Mouse (Mus musculus) lung, adult 2 months (tissue): ENCODE results near the gene Gm2381. TPM values are rescaled to one million over a fixed set of nuclear protein-coding genes. Genes with fewer than 3 reads are reported as not detected.
"Not testable (repeated sequence)": the region's sequence is repeated elsewhere in the genome, so short reads cannot be mapped to it uniquely, and the experiment has no call there.

Experiments used
- DNase-seq: peaks from one replicate; pipeline ENCODE4 v3.0.0; 2022
- H3K4me1 ChIP-seq: fragments of 200-500 bp; 2 replicates; pipeline ENCODE4 v1.6.1; 2011; ENCODE audit warnings: low read length; ENCODE audit not compliant: control insufficient read depth, insufficient read depth
- H3K4me3 ChIP-seq: fragments of 200-500 bp; replicated peaks from 2 replicates; pipeline ENCODE3; 2011; ENCODE audit warnings: low read depth, mild to moderate bottlenecking, control low read depth, low read length; ENCODE audit errors: extremely low read depth
- CTCF ChIP-seq: fragments of 200-500 bp; IDR thresholded peaks from 2 replicates; pipeline ENCODE4 v1.5.1; 2011; ENCODE audit warnings: mild to moderate bottlenecking, low read length, control low read depth; ENCODE audit not compliant: insufficient read depth
- POLR2A ChIP-seq: fragments of 200-500 bp; IDR thresholded peaks from 2 replicates; pipeline ENCODE4 v1.6.1; 2011; ENCODE audit warnings: low read depth, mild to moderate bottlenecking, control low read depth, low read length, borderline replicate concordance; ENCODE audit errors: extremely low read depth
- WGBS: fragments of 180-500 bp; shearing (Covaris S2); methylation state at CpG from one replicate; pipeline ENCODE4 v1.1.7; 2018; 5-methylcytosine and 5-hydroxymethylcytosine counted together
- polyA plus RNA-seq: library from polyadenylated mRNA; depleted of rRNA; stranded (reverse); fragments of >200 nt; gene quantifications from 2 replicates; pipeline ENCODE4 v1.2.3, GENCODE M21; 2012; rRNA removed

The Gm2381 gene
- polyA plus RNA-seq, result not detected in 2 replicates

DNA sequence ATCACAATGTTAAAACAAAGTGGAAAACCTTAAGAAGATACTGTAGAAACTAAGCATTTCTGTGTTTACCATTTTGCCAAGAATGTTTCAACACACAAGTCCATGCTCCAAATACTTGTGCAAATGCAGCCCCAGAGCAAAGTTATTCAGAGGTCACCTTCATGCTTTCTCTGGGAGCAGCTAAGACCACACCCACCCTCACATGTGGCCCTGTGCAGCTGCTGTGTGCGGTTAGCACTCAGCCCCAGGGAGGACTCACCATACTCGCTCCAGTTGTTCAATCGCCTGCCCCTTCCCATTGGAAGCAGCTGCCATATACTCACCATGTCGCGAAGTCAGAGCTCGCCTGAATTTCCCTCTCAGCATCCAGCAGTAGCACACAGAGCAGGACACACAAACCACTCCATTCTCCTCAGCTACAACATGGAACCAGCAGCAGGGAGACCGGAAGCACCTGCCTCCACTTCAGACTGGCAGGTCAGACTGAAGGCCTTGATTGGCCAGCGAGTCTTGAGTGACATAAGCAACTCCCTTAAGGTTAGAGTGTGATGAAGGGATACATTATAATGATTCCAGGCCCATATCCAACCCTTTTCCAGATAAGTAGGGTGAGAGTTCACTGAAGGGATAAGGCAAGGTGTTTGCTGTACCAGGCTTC, at the start of gene Gm2381:
TSS of gene Gm2381 (minus strand) at position 434 of the 658 bp plus-strand sequence.
- 79% methylated on average over 8 of the region's 8 CpGs for WGBS
- H3K4me1 ChIP-seq, H3K4me3 ChIP-seq, DNase-seq: not testable (repeated sequence)

DNA sequence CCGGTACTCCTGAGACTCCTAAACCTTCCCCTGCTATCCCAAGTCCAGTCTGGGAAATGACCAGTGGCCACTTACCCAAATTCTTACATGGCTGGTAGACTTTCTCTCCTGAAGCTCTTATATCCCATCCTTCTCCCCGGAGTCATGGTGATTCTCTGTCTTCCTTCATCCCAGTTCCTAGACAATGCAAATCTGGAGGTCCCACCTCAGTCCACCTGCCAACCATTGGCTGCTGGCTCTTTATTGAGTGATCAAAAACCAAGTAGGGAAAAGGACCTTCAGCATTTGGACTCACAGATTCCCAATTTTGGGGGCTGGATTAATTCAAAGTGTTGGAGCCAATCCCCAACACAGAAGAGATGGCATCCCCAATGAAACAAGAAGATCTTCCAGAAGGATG, 31.0 kb upstream of the Gm2381 start:
- not testable (repeated sequence) for H3K4me1 ChIP-seq, DNase-seq, H3K4me3 ChIP-seq
- WGBS, result 78% methylated on average over 2 of the region's 2 CpGs

DNA sequence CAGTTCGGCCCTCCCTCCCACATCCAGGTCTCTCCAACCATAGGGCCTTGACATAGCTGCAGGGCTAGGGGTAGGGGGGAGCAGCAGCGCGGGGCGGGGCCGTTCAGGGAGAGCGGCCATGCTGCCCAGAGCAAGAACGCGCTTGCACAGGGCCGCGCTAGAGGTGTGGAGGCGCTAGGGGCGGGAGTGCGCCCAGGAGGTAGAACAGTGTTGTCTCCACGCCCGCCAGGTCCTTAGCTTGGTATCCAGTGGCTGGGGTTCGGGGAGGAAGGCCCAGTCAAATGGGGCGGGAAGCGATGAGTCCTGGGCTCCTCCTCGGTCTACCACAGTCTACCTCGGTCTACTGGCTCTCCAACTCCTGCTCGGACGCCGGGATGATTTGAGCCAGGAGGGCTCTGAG, 11.1 kb upstream of the Gm2381 start:
- 42% methylated on average over 23 of the region's 23 CpGs for WGBS
- TF ChIP-seq POLR2A (no peak), CTCF (no peak)
- H3K4me1 ChIP-seq, result no peaks in the 10 kb centered on the region
- no peak for DNase-seq
- no peak overlapping the region for H3K4me3 ChIP-seq

DNA sequence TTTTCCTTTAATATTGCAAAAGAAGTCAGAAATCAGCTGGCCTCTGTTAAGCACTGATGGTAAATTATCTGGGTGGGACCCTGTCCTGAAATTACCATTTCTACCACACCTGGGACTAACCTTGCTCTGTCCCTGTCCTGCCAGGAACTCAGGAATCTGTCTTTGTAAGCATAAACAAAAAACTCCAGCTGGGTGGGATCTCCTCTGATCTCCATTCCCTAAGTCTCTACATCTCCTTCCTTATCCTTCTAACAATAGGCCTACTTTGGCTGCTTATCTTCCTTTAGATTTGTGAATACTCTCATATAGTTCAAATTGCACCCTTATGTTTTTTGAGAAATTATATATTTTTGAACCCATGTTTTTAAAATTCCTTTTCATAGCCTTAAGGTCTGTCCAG, 28.7 kb downstream of the Gm2381 start:
- H3K4me1 ChIP-seq, DNase-seq, H3K4me3 ChIP-seq: not testable (repeated sequence)

DNA sequence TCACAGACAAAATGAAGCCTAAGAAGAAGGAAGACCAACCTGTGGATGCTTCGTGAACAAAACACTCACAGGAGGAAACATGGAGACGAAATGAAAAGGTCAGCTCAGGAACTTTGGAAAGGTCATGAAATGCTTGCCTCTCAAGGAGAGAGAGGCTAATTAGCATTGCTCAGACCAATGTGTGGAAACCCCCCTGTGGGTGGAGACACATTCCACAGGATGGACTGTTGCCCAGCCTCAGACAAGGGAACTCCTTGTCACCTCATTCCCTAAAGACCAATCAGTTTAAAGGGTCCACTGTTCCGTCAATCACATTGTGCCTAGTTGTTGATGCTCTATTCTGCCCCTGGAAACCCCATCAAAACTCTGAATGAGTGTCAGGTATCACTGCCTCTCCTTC, 34.8 kb downstream of the Gm2381 start:
- Histone ChIP-seq H3K4me1 (no peaks in the 10 kb centered on the region), H3K4me3 (no peak overlapping the region)
- no peak for DNase-seq
- 68% methylated on average over 3 of the region's 3 CpGs for WGBS
- TF ChIP-seq CTCF, result no peak
- no peak for TF ChIP-seq POLR2A

DNA sequence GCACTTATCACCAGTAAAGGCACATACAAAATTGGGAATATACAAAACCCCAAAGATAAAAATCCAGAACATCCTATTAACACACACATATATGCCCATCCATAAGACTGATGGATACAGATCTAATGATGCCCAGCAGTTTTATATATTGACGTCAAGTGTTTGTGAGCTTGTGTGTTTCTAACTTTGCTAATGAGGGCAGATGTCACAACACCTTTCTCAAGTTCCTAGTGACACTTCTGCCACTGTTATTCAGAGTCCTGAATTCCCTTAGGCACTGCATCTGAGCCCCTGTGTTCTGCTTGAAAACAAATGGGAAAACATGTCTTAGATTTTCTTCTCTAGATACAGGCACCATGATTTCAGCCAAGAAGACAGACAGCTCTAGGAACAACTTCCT, 73.6 kb downstream of the Gm2381 start, which contains the start of gene Vmn2r62:
TSS of gene Vmn2r62 (minus strand) at position 101 of the 400 bp plus-strand sequence.
- DNase-seq, H3K4me3 ChIP-seq, H3K4me1 ChIP-seq: not testable (repeated sequence)
- WGBS, result no CpG with 5 or more reads among the region's 1 CpGs

Other genes starting within 250 kb of the Gm2381 start
- 0.33 and 0.53 TPM in 2 replicates for gene Zfp976, start 224.6 kb downstream of the Gm2381 start, polyA plus RNA-seq
- gene Zfp975, start 174.5 kb downstream of the Gm2381 start, polyA plus RNA-seq, result 0.33 and 0.46 TPM in 2 replicates
- not detected in 2 replicates for gene Gm17067, start 140.2 kb downstream of the Gm2381 start, polyA plus RNA-seq
- not detected in 2 replicates for gene Vmn2r62, start 73.7 kb downstream of the Gm2381 start, polyA plus RNA-seq
- not detected in 2 replicates for gene Vmn2r63, start 66.6 kb upstream of the Gm2381 start, polyA plus RNA-seq
- gene Gm9268, start 151.5 kb upstream of the Gm2381 start, polyA plus RNA-seq, result not detected in 2 replicates
- gene Zfp936, start 247.0 kb upstream of the Gm2381 start, polyA plus RNA-seq, result not detected in 2 replicates